Mouse (Mus musculus): ENCODE measurements around the gene Olfr293. TPM values are rescaled to one million over a fixed set of nuclear protein-coding genes. Genes with fewer than 3 reads are reported as not detected.

Gene Olfr293
- not detected for total RNA-seq (2018; cell fraction: chromatin; rRNA removed)
- not detected for total RNA-seq (2018; cell fraction: cytosol; rRNA removed)
- not detected for total RNA-seq (2018; cell fraction: nucleus; rRNA removed)
- polyA plus RNA-seq (2018): not detected in 3 replicates

- no peak within 1 kb of the TSS for H3K4me3 ChIP-seq (ENCODE audit: inconsistent target)
- 94% methylated on average over 4 of the region's 4 CpGs for WGBS (ENCODE audit: missing documents)
- H3K36me3 ChIP-seq (ENCODE audit: inconsistent target): no peaks in the 10 kb centered on the region
- H3K79me2 ChIP-seq (ENCODE audit: inconsistent target): no peaks in the 10 kb centered on the region
- no peak within 1 kb of the TSS for H3K27ac ChIP-seq
Measured at GRCm38 (mm10) chr7:86648761-86649160, at the start of gene Olfr293. Olfr293 (plus strand) TSS chr7:86649061.

- 48% methylated on average over 2 of the region's 2 CpGs for WGBS (ENCODE audit: missing documents)
- H3K79me2 ChIP-seq (ENCODE audit: inconsistent target): no peaks in the 10 kb centered on the region
- H3K36me3 ChIP-seq (ENCODE audit: inconsistent target): no peaks in the 10 kb centered on the region
- H3K4me3 ChIP-seq (ENCODE audit: inconsistent target): no peak within 1 kb of the TSS
- H3K27ac ChIP-seq: no peak within 1 kb of the TSS
Measured at GRCm38 (mm10) chr7:86616543-86616942, 32.3 kb upstream of the Olfr293 start, which contains the start of gene Olfr294. Olfr294 (minus strand) TSS chr7:86616643.

- no peak within 1 kb of the TSS for H3K4me3 ChIP-seq (ENCODE audit: inconsistent target)
- H3K36me3 ChIP-seq (ENCODE audit: inconsistent target): no peaks in the 10 kb centered on the region
- no peak within 1 kb of the TSS for H3K27ac ChIP-seq
- H3K79me2 ChIP-seq (ENCODE audit: inconsistent target): no peaks in the 10 kb centered on the region
Measured at GRCm38 (mm10) chr7:86688030-86688429, 39.2 kb downstream of the Olfr293 start, which contains the start of gene Olfr292. Olfr292 (plus strand) TSS chr7:86688330.

Other genes starting within 250 kb of the Olfr293 start
- not detected in 3 replicates for gene Olfr301, start 245.2 kb upstream of the Olfr293 start, polyA plus RNA-seq (2018)
- gene Olfr299, start 189.1 kb upstream of the Olfr293 start, polyA plus RNA-seq (2018): not detected in 3 replicates
- gene Olfr298, start 156.6 kb upstream of the Olfr293 start, polyA plus RNA-seq (2018): not detected in 3 replicates
- not detected in 3 replicates for gene Olfr297, start 129.1 kb upstream of the Olfr293 start, polyA plus RNA-seq (2018)
- not detected in 3 replicates for gene Olfr295, start 65.2 kb upstream of the Olfr293 start, polyA plus RNA-seq (2018)
- gene Olfr294, start 32.4 kb upstream of the Olfr293 start, polyA plus RNA-seq (2018): not detected in 3 replicates
- not detected in 3 replicates for gene Olfr292, start 39.3 kb downstream of the Olfr293 start, polyA plus RNA-seq (2018)
- not detected in 3 replicates for gene Folh1, start 126.9 kb downstream of the Olfr293 start, polyA plus RNA-seq (2018)
- gene Vmn2r77, start 146.0 kb downstream of the Olfr293 start, polyA plus RNA-seq (2018): not detected in 3 replicates